Mouse (Mus musculus): Measurements from ENCODE around the gene Fam222a. TPM values are rescaled to one million over a fixed set of nuclear protein-coding genes. Genes with fewer than 3 reads are reported as not detected.

Fam222a gene
- polyA plus RNA-seq, 1 experiment from 2014 or later, result 5.3 TPM

DNA sequence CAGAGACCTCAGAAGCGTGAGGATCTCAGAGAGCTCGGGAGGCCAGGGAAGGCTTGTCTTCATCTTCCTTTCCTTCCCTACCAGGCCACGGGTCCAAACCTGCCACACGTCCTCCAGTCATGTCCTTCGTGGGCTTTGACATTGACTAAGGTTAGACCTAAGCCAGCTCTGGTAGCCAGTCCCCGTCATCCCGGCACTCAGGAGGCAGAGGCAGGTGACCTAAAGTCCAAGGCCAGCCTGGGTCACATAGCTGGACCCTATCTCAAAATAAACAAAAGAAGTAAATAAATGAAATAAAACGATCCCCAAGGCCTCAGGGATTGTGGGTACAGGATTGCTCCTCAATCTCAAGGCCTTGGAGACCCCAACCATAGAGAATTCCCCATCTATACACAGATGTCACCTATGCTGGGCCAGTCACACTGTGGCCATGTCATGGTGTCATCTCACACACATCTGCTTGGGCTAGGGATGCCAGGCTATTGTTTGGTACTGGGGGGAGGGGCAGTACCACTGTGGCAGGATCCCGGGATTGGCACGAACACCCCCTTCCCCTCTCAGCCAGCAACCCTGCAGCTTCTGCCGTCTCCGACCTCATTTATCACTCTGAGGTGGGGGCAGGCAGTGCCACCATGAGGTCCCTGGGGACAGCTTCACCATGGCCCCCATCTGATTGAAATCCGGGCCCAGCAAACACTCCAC, 15.2 kb upstream of the Fam222a start:
- Histone ChIP-seq H3K27me3 (ENCODE audit: control insufficient read depth, insufficient read depth, low read depth, low read length) (no peaks in the 10 kb centered on the region), H3K27ac (ENCODE audit: low read length) (no peak overlapping the region), H3K4me1 (ENCODE audit: control insufficient read depth, insufficient read depth, low read length) (peaks cover 11% of the 10 kb centered on the region), H3K9ac (ENCODE audit: low read depth, low read length) (peak overlapping the region; percentile 6; the same call in 1 of the 2 replicates), H3K4me2 (ENCODE audit: low read length) (no peak overlapping the region), H3K36me3 (ENCODE audit: control insufficient read depth, insufficient read depth, low read length) (no peaks in the 10 kb centered on the region), H3K9me3 (replicated peaks; ENCODE audit: control insufficient read depth, low read length, poor library complexity, severe bottlenecking) (no peaks in the 10 kb centered on the region), H3K4me3 (ENCODE audit: low read depth, low read length) (no peak overlapping the region)
- WGBS, result 67% methylated on average over 13 of the region's 13 CpGs
- ATAC-seq, result no peak

DNA sequence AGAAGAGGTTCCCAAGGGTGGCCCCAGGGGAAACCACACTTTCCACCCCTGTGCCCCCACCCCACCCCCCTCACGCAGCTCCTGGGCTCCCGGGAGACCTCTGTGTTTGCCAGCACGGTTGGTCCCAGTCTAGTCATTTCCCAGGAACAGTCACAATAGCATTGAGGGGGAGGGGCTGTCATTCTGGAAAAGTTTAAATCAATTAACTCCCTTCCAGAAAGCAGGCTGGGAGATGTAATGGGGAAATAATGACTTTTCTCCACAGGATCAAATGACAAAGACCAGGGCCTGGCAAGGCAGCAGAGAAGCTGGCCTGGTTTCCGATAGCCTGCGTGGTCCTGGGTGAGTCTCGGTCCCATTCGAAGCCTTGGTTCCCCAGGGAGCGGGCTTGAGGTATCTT, 14.1 kb upstream of the Fam222a start:
- Histone ChIP-seq H3K36me3 (ENCODE audit: control insufficient read depth, insufficient read depth, low read length) (no peaks in the 10 kb centered on the region), H3K4me2 (ENCODE audit: low read length) (no peak overlapping the region), H3K4me1 (ENCODE audit: control insufficient read depth, insufficient read depth, low read length) (peaks cover 15% of the 10 kb centered on the region), H3K9me3 (replicated peaks; ENCODE audit: control insufficient read depth, low read length, poor library complexity, severe bottlenecking) (no peaks in the 10 kb centered on the region), H3K27me3 (ENCODE audit: control insufficient read depth, insufficient read depth, low read depth, low read length) (no peaks in the 10 kb centered on the region), H3K4me3 (ENCODE audit: low read depth, low read length) (no peak overlapping the region), H3K9ac (ENCODE audit: low read depth, low read length) (no peak overlapping the region), H3K27ac (ENCODE audit: low read length) (no peak overlapping the region)
- WGBS, result 56% methylated on average over 8 of the region's 8 CpGs
- no peak for ATAC-seq

DNA sequence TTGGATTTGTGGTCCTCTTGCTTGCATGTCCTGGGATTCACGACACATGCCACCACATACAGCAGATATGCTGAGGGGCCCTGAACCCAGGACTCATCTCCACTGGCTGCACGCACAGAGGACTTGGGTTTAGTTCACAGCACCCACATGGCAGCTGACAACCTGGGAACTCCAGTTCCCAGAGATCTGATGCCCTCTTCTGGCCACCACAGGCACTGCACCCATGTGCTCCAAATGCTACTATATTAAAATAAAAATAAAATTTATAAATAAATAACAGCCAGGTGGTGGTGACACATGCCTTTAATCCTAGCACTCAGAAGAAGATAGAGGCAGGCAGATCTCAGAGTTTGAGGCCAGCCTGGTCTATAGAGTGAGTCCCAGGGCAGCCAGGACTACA, 12.4 kb upstream of the Fam222a start:
- Histone ChIP-seq H3K9ac (ENCODE audit: low read depth, low read length) (no peak overlapping the region), H3K4me2 (ENCODE audit: low read length) (no peak overlapping the region), H3K36me3 (ENCODE audit: control insufficient read depth, insufficient read depth, low read length) (no peaks in the 10 kb centered on the region), H3K4me3 (ENCODE audit: low read depth, low read length) (no peak overlapping the region), H3K4me1 (ENCODE audit: control insufficient read depth, insufficient read depth, low read length) (peaks cover 18% of the 10 kb centered on the region), H3K9me3 (replicated peaks; ENCODE audit: control insufficient read depth, low read length, poor library complexity, severe bottlenecking) (no peaks in the 10 kb centered on the region), H3K27ac (ENCODE audit: low read length) (no peak overlapping the region), H3K27me3 (ENCODE audit: control insufficient read depth, insufficient read depth, low read depth, low read length) (no peaks in the 10 kb centered on the region)
- WGBS, result 92% methylated on average over 2 of the region's 2 CpGs
- ATAC-seq, result no peak

DNA sequence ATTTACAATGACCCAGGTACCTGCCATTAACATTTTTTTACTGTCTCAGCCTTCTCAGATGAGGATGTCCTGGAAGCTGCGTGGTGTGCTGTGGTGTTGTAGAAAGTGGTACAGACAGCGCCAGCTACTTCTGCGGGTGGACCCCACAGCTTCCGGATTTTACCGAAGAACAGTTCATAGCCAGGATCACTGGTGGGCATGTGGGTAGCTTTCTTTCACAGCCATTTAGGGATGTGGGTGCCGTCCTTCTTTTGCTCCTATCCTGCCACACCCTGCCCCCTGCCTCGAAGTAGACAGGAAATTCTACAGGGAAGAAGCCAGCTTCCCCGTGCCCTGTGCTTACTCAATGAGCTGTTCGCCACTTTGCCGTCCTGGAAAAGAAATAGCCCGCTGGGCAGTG, 11.7 kb upstream of the Fam222a start:
- WGBS, result 75% methylated on average over 11 of the region's 11 CpGs
- no peaks in the 10 kb centered on the region for H3K9me3 ChIP-seq (replicated peaks; ENCODE audit: control insufficient read depth, low read length, poor library complexity, severe bottlenecking)
- H3K4me2 ChIP-seq (ENCODE audit: low read length), result no peak overlapping the region
- H3K27ac ChIP-seq (ENCODE audit: low read length), result no peak overlapping the region
- no peaks in the 10 kb centered on the region for H3K36me3 ChIP-seq (ENCODE audit: control insufficient read depth, insufficient read depth, low read length)
- no peak overlapping the region for H3K4me3 ChIP-seq (ENCODE audit: low read depth, low read length)
- ATAC-seq, result no peak
- H3K9ac ChIP-seq (ENCODE audit: low read depth, low read length), result no peak overlapping the region
- peaks cover 16% of the 10 kb centered on the region for H3K4me1 ChIP-seq (ENCODE audit: control insufficient read depth, insufficient read depth, low read length)
- H3K27me3 ChIP-seq (ENCODE audit: control insufficient read depth, insufficient read depth, low read depth, low read length), result no peaks in the 10 kb centered on the region

DNA sequence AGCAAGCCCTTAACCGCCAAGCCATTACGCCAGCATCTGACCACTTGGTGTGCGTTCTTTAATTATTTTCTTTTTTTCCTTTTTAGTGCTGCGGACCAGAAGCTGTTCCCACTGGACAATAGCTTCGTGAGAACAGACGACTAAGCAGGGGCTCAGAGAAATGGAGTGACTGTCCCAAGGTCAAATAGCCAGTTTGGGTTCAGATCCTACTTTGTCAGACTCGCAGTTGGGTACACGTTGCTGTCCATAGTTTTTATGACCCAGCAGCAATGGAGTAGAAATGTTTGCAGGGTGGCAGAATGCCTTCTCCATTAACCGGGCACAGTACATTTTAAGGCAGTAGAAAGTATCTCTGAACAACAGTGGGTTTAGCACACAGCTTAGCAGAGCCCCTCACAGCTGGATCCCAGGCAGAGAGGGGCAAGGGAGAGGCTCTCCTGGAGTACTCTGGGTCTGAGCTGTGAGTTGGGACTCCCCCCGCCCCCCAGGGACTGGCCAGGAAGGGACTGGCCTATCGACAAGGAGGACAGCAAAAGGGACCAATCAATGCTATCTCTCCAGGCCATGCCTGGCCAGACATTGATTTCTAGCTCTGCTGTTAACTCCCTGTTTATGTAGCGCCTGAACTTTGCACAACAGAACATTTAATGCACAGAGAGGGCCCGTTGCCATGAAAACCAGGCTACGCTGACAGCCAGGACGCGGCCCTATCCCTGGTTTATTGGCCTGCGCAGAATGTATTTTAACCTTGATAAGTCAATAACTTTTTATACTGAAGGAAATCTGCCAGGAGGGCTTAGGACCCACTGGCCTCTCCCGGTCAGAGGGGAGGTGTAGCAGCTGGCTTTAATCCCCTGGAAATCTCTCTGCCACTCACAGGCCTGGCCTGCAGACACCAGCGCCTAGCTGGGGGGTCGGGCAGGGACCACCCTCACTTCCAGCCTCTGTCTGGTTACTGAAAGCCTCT, 9.8 kb upstream of the Fam222a start:
- Histone ChIP-seq H3K4me3 (ENCODE audit: low read depth, low read length) (no peak overlapping the region), H3K27me3 (ENCODE audit: control insufficient read depth, insufficient read depth, low read depth, low read length) (no peaks in the 10 kb centered on the region), H3K4me1 (ENCODE audit: control insufficient read depth, insufficient read depth, low read length) (peaks cover 12% of the 10 kb centered on the region), H3K27ac (ENCODE audit: low read length) (peak overlapping the region; percentile 22; the same call in 1 of the 2 replicates), H3K9ac (ENCODE audit: low read depth, low read length) (no peak overlapping the region), H3K4me2 (ENCODE audit: low read length) (no peak overlapping the region), H3K36me3 (ENCODE audit: control insufficient read depth, insufficient read depth, low read length) (no peaks in the 10 kb centered on the region), H3K9me3 (replicated peaks; ENCODE audit: control insufficient read depth, low read length, poor library complexity, severe bottlenecking) (no peaks in the 10 kb centered on the region)
- 0 out of 2 replicates have a peak, but pooled peaks have one; percentile 37 for ATAC-seq
- 35% methylated on average over 20 of the region's 20 CpGs for WGBS

DNA sequence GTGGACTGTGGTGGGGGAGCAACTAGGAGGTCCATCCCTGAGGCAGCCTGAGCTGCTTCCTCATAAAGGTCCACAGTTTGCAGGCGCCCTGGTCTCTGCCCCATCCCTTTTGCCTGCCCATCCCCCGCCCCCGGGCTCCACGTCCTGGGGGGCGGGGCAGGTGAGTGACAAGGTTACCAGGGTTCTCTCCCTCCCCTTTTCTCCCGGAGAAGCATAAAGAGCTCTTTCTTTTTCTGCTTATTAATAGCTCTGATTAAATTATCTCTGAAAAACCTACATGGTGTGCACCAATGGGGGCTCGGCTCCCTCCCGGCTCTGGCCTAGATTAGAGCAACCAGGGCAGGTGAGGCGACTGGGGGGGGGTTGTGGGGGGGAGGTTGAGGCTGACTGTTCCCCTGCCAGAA, 7.3 kb upstream of the Fam222a start:
- 23% methylated on average over 9 of the region's 9 CpGs for WGBS
- H3K4me2 ChIP-seq (ENCODE audit: low read length), result no peak overlapping the region

DNA sequence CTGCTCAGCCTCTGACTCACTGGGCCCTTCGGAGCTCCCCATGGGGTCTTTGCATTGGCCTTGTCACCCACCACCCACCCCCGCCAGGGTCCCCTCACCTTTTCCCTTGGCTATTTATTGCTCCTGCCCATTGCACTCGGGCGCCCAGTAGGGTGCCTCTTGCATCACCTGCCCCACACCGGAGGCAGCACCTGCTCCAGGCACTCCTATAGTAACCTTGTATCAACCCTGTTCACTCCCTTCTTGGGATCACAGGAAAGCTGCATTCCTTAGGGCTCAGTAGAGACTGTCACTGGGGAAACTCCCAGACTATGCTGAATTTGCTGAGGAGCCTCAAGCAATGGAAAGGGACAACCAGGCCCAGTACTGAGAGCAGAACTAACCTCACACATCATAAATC, 6.9 kb upstream of the Fam222a start:
- WGBS, result 67% methylated on average over 5 of the region's 5 CpGs
- no peak for ATAC-seq

More for the DNA sequence above, 7.3 kb upstream of the Fam222a start:
- Histone ChIP-seq H3K27ac (ENCODE audit: low read length) (no peak overlapping the region), H3K36me3 (ENCODE audit: control insufficient read depth, insufficient read depth, low read length) (no peaks in the 10 kb centered on the region), H3K4me3 (ENCODE audit: low read depth, low read length) (no peak overlapping the region), H3K9ac (ENCODE audit: low read depth, low read length) (no peak overlapping the region), H3K27me3 (ENCODE audit: control insufficient read depth, insufficient read depth, low read depth, low read length) (no peaks in the 10 kb centered on the region), H3K4me1 (ENCODE audit: control insufficient read depth, insufficient read depth, low read length) (peaks cover 9% of the 10 kb centered on the region; the same call in 1 of the 2 replicates), H3K9me3 (replicated peaks; ENCODE audit: control insufficient read depth, low read length, poor library complexity, severe bottlenecking) (peaks cover 3% of the 10 kb centered on the region; the same call in 1 of the 2 replicates)
- no peak for ATAC-seq

DNA sequence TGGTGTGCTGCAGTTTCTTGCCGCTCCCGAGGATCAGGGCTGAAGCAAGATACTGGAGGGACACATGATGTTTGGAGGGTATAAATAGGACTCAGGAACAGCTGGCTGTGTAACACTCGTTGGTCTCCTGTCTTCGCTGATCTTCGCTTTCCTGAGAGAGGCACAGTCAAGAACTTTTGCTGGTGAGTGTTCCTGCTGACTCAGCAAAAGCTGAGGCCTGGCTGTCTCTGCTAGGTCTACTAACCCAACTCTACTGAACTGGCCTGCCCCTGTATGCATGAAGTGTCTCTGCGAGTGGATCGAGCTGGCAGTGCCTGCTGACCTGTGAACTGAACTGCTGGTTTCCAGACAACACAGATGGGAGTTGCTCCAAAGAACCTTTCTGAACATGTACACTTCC, 3.8 kb upstream of the Fam222a start:
- Histone ChIP-seq H3K9me3 (replicated peaks; ENCODE audit: control insufficient read depth, low read length, poor library complexity, severe bottlenecking) (peaks cover 3% of the 10 kb centered on the region; the same call in 1 of the 2 replicates), H3K36me3 (ENCODE audit: control insufficient read depth, insufficient read depth, low read length) (no peaks in the 10 kb centered on the region), H3K4me3 (ENCODE audit: low read depth, low read length) (no peak overlapping the region), H3K27ac (ENCODE audit: low read length) (no peak overlapping the region), H3K9ac (ENCODE audit: low read depth, low read length) (no peak overlapping the region), H3K4me1 (ENCODE audit: control insufficient read depth, insufficient read depth, low read length) (peaks cover 7% of the 10 kb centered on the region; the same call in 1 of the 2 replicates), H3K27me3 (ENCODE audit: control insufficient read depth, insufficient read depth, low read depth, low read length) (no peaks in the 10 kb centered on the region), H3K4me2 (ENCODE audit: low read length) (no peak overlapping the region)
- WGBS, result 92% methylated on average over 7 of the region's 7 CpGs
- ATAC-seq, result no peak

More for the DNA sequence above, 6.9 kb upstream of the Fam222a start:
- no peaks in the 10 kb centered on the region for H3K36me3 ChIP-seq (ENCODE audit: control insufficient read depth, insufficient read depth, low read length)
- H3K9ac ChIP-seq (ENCODE audit: low read depth, low read length), result no peak overlapping the region
- H3K27me3 ChIP-seq (ENCODE audit: control insufficient read depth, insufficient read depth, low read depth, low read length), result no peaks in the 10 kb centered on the region
- H3K9me3 ChIP-seq (replicated peaks; ENCODE audit: control insufficient read depth, low read length, poor library complexity, severe bottlenecking), result peaks cover 3% of the 10 kb centered on the region; the same call in 1 of the 2 replicates
- peaks cover 9% of the 10 kb centered on the region; the same call in 1 of the 2 replicates for H3K4me1 ChIP-seq (ENCODE audit: control insufficient read depth, insufficient read depth, low read length)
- no peak overlapping the region for H3K27ac ChIP-seq (ENCODE audit: low read length)
- no peak overlapping the region for H3K4me2 ChIP-seq (ENCODE audit: low read length)
- H3K4me3 ChIP-seq (ENCODE audit: low read depth, low read length), result no peak overlapping the region

Measured in midbrain, embryonic 16.5 days (tissue).